Mouse (Mus musculus): ENCODE measurements around the gene Rundc3a.

DNA sequence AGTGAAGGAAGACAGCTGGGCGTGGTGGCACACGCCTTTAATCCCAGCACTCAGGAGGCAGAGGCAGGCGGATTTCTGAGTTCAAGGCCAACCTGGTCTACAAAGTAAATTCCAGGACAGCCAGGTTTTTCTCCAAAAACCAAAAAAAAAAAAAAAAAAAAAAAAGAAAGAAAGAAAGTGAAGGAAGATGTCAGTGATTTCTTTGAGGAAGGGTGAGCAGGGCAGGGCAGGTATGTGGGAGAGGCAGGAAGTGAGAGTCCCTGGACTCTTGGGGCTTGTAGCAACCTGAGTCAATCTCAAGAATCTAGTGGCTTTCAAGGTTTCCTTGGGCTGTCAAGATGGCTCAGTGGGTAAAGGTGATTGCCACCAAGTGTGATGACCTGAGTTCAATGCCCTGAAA, 48.7 kb upstream of the Rundc3a start:
- no peak for TF ChIP-seq POLR2A (IDR thresholded peaks at IDR 0.05; ENCODE audit: control insufficient read depth, low read depth, low read length)
- no peak for TF ChIP-seq CTCF (IDR thresholded peaks at IDR 0.05; ENCODE audit: control insufficient read depth, insufficient read depth, insufficient replicate concordance, low read depth, low read length)
